Mouse (Mus musculus): ENCODE data around the gene Opa3.

The Opa3 gene

GRCm38 (mm10) chr7:19227883-19228792 is at the start of gene Opa3:
Opa3 (plus strand) TSS chr7:19228334.
- DNase-seq, result peak; percentile 100

- peak; percentile 86 to 88 for DNase-seq
These were observed 49.6 kb upstream of the Opa3 start for GRCm38 (mm10) chr7:19178443-19179092.

- DNase-seq, result peak; percentile 79 to 87
These were observed 49.0 kb upstream of the Opa3 start for GRCm38 (mm10) chr7:19179173-19179572.

GRCm38 (mm10) chr7:19179936-19180335 is 48.2 kb upstream of the Opa3 start:
- no peak for DNase-seq

GRCm38 (mm10) chr7:19180862-19181429 is 47.2 kb upstream of the Opa3 start:
- DNase-seq, result peak; percentile 74 to 85

GRCm38 (mm10) chr7:19184250-19184649 is 43.9 kb upstream of the Opa3 start:
- DNase-seq, result no peak

GRCm38 (mm10) chr7:19184758-19185157 is 43.4 kb upstream of the Opa3 start:
- DNase-seq, result peak; percentile 64 to 70

GRCm38 (mm10) chr7:19194676-19195075 is 33.5 kb upstream of the Opa3 start:
- peak in 1 of 2 experiments; percentile 29 for DNase-seq

GRCm38 (mm10) chr7:19196676-19197075 is 31.5 kb upstream of the Opa3 start:
- DNase-seq, result peak; percentile 46 to 55

GRCm38 (mm10) chr7:19197985-19198384 is 30.1 kb upstream of the Opa3 start:
- peak; percentile 63 to 65 for DNase-seq

- DNase-seq, result no peak
These were observed 26.5 kb upstream of the Opa3 start for GRCm38 (mm10) chr7:19201660-19202059.

- no peak for DNase-seq
These were observed 25.9 kb upstream of the Opa3 start for GRCm38 (mm10) chr7:19202065-19202850.

GRCm38 (mm10) chr7:19208201-19208910 is 19.8 kb upstream of the Opa3 start:
- DNase-seq, result no peak

GRCm38 (mm10) chr7:19208944-19209472 is 19.1 kb upstream of the Opa3 start:
- peak; percentile 58 to 69 for DNase-seq

- DNase-seq, result no peak
These were observed 18.6 kb upstream of the Opa3 start for GRCm38 (mm10) chr7:19209494-19209893.

GRCm38 (mm10) chr7:19210010-19210409 is 18.1 kb upstream of the Opa3 start:
- no peak for DNase-seq

- no peak for DNase-seq
These were observed 17.0 kb upstream of the Opa3 start for GRCm38 (mm10) chr7:19211041-19211675.

- peak; percentile 72 to 83 for DNase-seq
These were observed 16.0 kb upstream of the Opa3 start, which contains the start of gene Gpr4 for GRCm38 (mm10) chr7:19211996-19212755. Gpr4 (plus strand) TSS chr7:19212538.

GRCm38 (mm10) chr7:19213385-19213784 is 14.7 kb upstream of the Opa3 start:
- DNase-seq, result no peak

- no peak for DNase-seq
These were observed 13.8 kb upstream of the Opa3 start for GRCm38 (mm10) chr7:19214369-19214768.

Data from kidney, postnatal 4 days (tissue).